Mouse (Mus musculus) gastrocnemius, adult 18-20 months (tissue): Measurements from ENCODE around the gene Coil. TPM values are rescaled to one million over a fixed set of nuclear protein-coding genes. Genes with fewer than 3 reads are reported as not detected.
"Not testable (repeated sequence)": the region's sequence is repeated elsewhere in the genome, so short reads cannot be mapped to it uniquely, and the experiment has no call there.

Experiments
- DNase-seq: peaks from one replicate; pipeline ENCODE4 v3.0.0; 2021; ENCODE audit warnings: low spot score
- total RNA-seq, 2 experiments: library from RNA; stranded (reverse); gene quantifications; 2 replicates each; pipeline ENCODE4 v1.2.3; 2021

Coil gene
- total RNA-seq, 2 experiments from 2014 or later: 4.1 to 4.5 TPM

DNA sequence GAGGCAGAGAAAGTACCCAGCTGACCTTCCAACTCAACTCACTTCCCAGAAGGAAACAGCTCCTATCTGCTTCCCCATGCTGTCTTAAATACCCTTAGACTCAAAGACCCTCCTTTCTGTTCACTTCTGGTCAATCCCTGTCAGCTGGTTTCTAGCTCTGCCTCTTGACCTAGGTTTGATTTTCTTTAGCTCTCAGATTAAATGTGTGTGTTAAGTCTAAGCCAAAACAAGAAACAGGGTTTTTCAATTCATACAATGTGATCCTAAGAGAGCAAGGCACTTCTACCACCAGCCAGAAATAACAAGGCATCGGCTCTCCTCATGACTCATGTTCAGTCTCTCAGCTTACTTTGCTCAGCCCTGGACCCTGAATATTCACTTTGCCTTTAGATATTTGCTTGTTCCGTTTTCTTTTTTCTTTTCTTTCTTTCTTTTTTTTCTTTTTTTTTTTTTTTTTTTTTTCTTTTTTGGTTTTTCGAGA lies 3.1 kb upstream of the Coil start, which contains the start of gene Elobl:
Gene Elobl (minus strand): TSS at position 51 of the 481 bp plus-strand sequence.
- DNase-seq: no peak

DNA sequence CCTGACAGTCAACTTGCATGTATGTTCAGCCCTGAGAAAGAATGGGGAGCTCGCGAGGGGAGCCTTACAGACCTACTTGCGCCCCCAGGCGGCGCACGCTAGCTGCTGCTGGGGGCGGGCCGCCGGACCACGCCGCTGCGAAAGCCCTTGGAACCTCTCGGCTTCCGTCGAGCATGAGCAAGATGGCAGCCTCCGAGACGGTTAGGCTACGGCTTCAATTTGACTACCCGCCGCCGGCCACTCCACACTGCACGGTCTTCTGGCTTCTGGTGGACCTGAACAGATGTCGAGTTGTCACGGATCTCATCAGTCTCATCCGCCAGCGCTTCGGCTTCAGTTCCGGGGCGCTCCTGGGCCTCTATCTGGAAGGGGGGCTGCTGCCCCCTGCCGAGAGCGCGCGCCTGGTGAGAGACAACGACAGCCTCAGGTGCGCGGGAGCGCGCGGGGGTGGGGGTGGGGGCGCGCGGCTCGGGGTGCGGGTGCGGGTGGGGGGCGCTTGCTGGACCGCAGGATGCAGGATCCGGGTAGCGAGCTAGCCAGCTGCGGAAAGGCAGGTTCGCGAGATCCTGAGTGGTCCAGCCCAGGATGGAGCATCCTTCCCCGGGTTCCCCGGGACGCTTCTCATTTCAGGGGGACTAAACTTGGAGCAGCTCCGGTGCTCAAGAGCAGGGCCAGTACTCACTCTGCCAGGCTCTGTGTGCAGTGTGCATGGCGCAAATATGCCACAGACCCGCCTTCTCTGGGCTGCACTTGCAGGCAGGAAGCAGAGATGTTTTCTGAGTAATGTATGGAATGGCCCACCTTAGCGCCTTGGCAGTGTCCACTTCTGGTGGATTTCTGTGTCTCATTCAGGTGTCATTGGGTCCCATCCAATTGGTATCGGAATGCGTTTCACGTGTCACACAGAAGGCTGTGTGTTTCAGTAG lies 4.0 kb downstream of the Coil start:
- DNase-seq: peak; percentile 91

DNA sequence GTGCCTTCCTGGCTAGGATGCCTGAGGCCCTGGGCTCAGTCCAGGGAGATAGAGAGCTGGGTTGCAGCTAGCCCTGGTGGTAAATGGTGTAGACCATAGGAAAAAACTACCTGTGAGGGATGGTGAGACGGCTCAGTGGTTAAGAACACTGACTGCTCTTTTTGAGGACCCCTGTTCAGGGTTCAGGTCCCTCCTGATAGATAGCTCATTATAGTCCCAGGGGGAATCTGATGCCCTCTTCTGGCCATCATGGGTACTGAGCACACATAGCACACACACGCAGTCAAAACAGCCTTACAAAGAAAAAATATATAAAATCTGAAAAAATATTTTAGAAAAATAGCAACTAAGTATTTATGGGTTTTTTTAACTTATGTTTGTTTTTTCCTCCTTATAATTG lies 6.3 kb downstream of the Coil start:
- DNase-seq: no peak

- DNase-seq: no peak
Measured at GRCm38 (mm10) chr11:88977188-88977587, 7.1 kb downstream of the Coil start.

GRCm38 (mm10) chr11:88981337-88981736 lies 11.3 kb downstream of the Coil start:
- no peak for DNase-seq

- no peak for DNase-seq
Measured at GRCm38 (mm10) chr11:88986616-88987015, 16.6 kb downstream of the Coil start.

DNA sequence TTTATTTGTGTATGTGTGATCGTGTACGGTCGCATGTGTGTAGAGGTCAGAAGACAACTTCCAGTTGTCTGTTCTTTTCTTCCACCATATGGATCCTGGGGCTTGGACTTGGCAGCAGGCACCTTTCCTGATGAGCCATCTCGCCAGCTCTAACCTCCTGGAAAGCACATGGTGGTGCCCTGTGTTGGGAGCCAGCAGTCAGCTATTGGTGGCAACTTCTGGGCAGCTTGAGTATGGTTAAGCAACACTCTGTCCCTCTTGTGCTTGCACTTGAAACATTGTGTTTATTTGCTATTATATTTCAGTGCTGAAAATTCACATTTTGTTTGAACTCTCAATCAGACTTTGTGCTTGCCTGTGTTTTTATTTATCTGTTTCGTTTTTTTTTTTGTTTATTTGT lies 18.9 kb downstream of the Coil start:
- no peak for DNase-seq

DNA sequence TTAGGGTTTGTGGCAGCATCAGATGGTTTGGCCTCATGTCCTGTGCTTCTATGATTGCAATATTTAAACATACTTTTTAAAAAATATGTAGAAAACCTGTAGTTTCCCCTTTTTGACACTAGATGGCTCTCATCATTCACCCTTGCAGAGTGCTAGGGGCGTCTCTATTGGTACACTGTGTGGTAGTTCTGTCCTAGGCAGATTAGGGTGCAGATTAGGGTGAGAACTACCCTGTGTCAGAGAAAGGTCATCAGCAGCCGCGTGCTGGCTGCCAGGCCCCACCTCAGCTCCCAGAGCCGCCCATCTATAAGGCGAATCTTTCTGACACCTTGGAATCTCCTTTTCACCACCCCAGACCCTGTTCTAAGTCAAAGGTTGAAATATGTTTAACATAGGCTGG lies 19.5 kb downstream of the Coil start:
- no peak for DNase-seq

DNA sequence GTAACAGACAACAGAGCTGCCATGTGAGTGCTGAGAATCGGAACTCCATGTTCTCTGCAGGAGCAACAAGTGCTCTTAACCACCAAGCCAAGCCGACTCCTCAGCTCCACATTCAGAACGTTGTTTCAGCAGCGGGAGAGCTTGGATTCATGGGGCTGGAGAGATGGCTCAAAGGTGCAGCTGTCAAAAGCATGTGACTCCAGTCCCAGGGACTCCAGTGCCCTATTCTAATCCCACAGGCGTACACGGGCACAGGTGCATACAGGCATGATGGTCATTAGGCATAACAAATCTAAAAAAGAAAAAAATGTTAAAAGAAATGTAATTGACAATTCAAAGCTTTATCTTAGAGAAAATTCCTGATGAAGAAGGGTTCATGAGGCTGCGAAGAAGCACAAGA lies 23.1 kb downstream of the Coil start:
- DNase-seq: no peak

GRCm38 (mm10) chr11:88993625-88994024 lies 23.6 kb downstream of the Coil start:
- DNase-seq: peak; percentile 60

DNA sequence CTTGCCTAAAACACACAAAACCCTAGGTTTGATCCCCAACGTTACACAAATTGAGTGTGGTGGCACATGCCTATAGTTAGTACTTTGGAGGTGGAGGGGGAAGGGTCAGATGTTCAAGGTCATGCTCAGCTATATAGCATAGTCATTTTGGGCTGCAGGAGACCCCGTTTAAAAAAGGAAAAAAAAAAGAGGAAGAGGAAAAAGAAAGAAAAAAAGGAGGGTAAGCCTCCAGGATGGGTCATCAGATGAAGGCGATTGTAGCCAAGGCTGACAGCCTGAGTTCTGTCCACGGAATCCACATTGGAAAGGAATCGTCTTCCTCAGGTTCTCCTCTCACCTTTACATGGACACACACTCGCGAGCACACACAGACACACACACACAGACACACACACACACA lies 24.4 kb downstream of the Coil start:
- DNase-seq: no peak

- DNase-seq: no peak
Measured at GRCm38 (mm10) chr11:88995616-88996015, 25.6 kb downstream of the Coil start.

DNA sequence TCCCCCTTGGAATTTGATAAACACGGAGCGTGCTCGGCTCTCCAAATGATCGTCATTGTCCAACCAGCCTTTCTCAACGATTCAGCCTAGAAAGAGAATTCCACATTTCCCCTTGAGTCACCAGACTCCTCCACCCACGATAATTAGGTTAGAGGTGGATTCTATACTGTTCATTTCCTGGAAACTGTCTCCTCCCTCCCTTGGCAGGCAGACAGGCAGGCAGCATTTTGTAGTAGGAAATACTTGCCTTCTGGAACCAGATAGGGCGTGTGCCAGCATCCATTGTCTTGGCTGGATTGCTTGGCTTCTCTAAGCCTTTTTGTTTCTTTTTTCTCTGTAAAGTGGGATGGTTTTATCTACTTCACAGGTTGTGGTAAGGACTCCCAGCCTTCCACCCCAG lies 26.4 kb downstream of the Coil start:
- DNase-seq: peak; percentile 14

GRCm38 (mm10) chr11:88997343-88997742 lies 27.3 kb downstream of the Coil start:
- not testable (repeated sequence) for DNase-seq

DNA sequence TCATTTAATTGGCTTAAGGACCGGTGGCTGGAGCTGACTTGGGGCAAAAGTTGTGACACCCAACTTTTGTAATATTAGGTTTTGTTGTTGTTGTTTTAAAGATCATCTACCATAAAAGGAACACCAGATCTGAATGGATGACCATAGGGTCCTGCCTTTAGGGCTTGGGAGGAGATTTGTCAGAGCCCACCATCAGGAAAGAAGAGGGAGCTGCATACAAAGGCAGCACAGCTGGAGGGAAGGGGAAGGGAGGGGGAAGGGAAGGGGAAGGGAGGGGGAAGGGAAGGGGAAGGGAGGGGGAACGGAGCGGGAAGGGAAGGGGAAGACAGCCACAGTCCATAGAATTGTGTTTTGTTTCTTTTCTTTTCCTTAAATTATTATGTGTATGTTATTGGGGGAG lies 28.4 kb downstream of the Coil start:
- no peak for DNase-seq

DNA sequence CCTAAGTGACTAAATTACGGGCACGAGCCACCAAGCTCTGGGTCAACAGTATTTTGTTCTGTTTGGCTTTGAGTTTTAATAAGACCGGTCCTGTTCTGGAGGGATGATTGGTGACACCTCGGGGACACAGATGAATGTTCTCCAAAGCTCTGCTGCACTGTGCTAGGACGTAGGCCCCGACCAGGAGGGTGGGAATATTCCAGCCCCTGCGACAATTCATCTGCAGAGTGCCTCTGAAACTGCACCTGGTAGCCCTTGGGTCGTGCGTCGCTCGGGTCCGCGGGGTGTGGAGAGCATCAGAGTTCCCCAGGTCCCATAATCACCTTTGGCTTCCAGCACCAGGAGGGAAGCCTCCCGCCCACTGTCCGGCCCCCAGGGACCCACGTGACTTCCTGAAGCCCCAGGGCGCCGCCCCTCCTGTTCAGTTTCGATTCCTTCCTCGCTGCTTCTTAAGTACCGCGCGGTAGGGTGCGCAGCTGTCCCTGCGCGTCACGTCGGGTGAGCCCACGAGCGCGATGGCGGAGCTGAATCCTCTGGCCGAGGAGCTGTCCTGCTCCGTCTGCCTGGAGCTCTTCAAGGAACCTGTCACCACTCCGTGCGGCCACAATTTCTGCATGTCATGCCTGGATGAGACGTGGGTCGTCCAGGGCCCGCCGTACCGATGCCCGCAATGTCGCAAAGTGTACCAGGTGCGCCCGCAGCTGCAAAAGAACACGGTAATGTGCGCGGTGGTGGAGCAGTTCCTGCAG lies 29.1 kb downstream of the Coil start, which contains the start of gene Trim25:
Gene Trim25 (plus strand): TSS at position 403 of the 749 bp plus-strand sequence.
- DNase-seq: peak; percentile 94

DNA sequence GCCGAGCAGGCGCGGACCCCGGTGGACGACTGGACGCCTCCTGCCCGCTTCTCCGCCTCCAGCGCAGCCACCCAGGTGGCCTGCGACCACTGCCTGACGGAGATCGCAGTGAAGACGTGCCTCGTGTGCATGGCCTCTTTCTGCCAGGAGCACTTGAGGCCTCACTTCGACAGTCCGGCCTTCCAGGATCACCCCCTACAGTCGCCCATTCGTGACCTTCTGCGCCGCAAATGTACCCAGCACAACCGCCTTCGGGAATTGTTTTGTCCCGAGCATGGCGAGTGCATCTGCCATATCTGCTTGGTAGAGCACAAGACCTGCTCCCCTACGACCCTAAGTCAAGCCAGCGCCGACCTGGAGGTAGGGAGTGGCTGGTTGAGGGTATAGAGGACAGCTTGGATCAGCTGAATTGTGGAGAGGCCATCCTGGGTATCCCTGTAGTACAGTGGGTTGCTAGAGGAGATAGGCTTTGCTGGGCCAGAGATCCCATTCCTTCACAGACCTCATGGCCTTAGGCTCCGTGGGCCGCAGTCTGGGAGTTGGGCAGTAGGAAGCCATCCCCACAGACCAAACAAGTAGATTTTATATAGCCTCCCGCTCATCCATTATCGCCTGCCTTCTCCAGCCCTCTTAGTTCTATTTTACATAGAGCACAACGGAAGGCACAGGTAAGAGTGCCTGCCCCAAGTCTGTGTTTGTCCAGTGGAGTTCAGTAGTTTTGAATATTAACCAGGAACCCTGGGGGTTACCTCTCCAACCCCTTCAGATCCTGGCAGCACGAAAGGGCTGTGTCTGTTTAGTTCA lies 29.9 kb downstream of the Coil start:
- DNase-seq: no peak

- no peak for DNase-seq
Measured at GRCm38 (mm10) chr11:89000527-89000819, 30.4 kb downstream of the Coil start.

- no peak for DNase-seq
Measured at GRCm38 (mm10) chr11:89001569-89001968, 31.5 kb downstream of the Coil start.

DNA sequence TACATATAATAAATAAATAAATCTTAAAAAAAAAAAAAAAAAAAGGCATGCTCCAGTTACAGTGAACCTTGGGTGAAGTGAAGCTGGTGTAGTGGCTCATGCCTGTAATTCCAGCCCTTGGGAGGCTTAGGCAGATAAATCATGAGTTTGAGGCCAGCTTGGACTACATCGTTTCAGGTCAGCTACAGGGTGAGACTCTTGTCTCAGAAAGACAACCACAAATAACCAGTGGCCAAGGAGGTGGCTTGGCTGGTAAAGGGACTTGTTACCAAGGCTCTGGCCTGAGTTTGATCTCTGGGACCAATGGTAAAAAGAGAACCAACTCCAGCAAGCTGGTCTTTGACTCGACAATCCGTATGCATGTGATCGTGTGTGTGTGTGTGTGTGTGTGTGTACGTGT lies 32.0 kb downstream of the Coil start:
- no peak for DNase-seq

GRCm38 (mm10) chr11:89002621-89003020 lies 32.6 kb downstream of the Coil start:
- no peak for DNase-seq

DNA sequence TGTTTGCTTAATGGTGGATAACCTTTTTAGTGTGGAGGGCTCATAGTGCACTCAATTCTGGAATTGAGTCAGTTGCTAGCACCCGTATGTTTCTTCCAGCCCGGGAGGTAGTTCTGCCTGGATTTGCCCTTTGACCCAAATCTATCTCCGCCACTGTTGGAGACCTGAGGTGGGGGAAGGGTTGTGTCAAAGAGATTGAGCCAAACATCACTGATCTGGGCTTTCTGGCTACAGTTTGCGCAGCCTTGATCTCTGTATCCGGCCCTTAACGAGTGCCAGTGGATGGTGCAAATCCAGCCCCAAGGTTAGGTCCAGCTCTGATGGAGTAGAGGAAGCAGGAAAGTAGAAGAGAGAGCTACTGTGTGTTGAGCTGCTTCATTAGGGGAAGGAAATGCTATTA lies 33.0 kb downstream of the Coil start:
- DNase-seq: no peak
